Mouse (Mus musculus): ENCODE results near the gene Mcoln2.

- TF ChIP-seq CTCF (IDR thresholded peaks at IDR 0.05; ENCODE audit: control insufficient read depth, insufficient read depth, low read length): no peak
- no peak for TF ChIP-seq POLR2A (IDR thresholded peaks at IDR 0.05; ENCODE audit: borderline replicate concordance, control insufficient read depth, low read depth, low read length)
These were observed 77.8 kb downstream of the Mcoln2 start for GRCm38 (mm10) chr3:146227427-146227826.

All from bone marrow, adult 2 months (tissue).